Mouse (Mus musculus) CH12.LX (cell line): ENCODE data around the gene Slitrk3. TPM values are rescaled to one million over a fixed set of nuclear protein-coding genes. Genes with fewer than 3 reads are reported as not detected.

ENCODE experiments used
- DNase-seq: peaks from one replicate; pipeline ENCODE4 v3.0.0-alpha.2; 2013; ENCODE audit errors: extremely low read depth
- H3K27ac ChIP-seq: 2 replicates; pipeline ENCODE4 v1.5.1; 2012; ENCODE audit warnings: low read depth, mild to moderate bottlenecking, control low read depth, moderate library complexity; ENCODE audit not compliant: insufficient read depth
- H3K27me3 ChIP-seq: replicated peaks from 2 replicates; pipeline ENCODE3; 2012; ENCODE audit warnings: inconsistent platforms
- H3K36me3 ChIP-seq, 2 experiments: replicated peaks in 1 of 2; 2 replicates each; pipeline versions ENCODE3 to v1.6.1; 2012; ENCODE audit warnings: inconsistent platforms in 1 of 2, low read length in 1 of 2, mild to moderate bottlenecking in 1 of 2, mixed read lengths in 1 of 2, moderate library complexity in 1 of 2; ENCODE audit not compliant: control insufficient read depth in 1 of 2, insufficient read depth in 1 of 2
- H3K4me1 ChIP-seq, 2 experiments: 2 replicates each; pipeline ENCODE4 v1.6.1; 2012; ENCODE audit warnings: inconsistent platforms in 1 of 2, moderate library complexity in 1 of 2; ENCODE audit not compliant: insufficient read depth in 2 of 2, control insufficient read depth in 1 of 2
- H3K4me2 ChIP-seq: 2 replicates; pipeline ENCODE4 v1.6.1; 2012; ENCODE audit warnings: low read depth, mild to moderate bottlenecking, control low read depth; ENCODE audit not compliant: poor library complexity, insufficient read depth, severe bottlenecking
- H3K4me3 ChIP-seq, 3 experiments: fragments of 150-350 bp in 1 of 3; sonication (generic) in 1 of 3; replicated peaks in 1 of 3; 2 replicates each; pipeline versions ENCODE3 to v1.5.1; 2011 to 2012; ENCODE audit warnings: low read depth in 2 of 3, low read length in 2 of 3, mild to moderate bottlenecking in 2 of 3, moderate library complexity in 2 of 3, control low read depth in 1 of 3, improper control_type of control experiment in 1 of 3, inconsistent platforms in 1 of 3, mixed read lengths in 1 of 3; ENCODE audit not compliant: poor library complexity in 1 of 3
- H3K79me2 ChIP-seq: replicated peaks from 2 replicates; pipeline ENCODE4 v1.6.1; 2012; ENCODE audit warnings: mild to moderate bottlenecking, moderate library complexity; ENCODE audit not compliant: control insufficient read depth, poor library complexity, insufficient read depth, severe bottlenecking; ENCODE audit errors: extremely low read depth
- H3K9ac ChIP-seq: 2 replicates; pipeline ENCODE4 v1.6.1; 2012; ENCODE audit warnings: low read depth, mild to moderate bottlenecking, control low read depth, moderate library complexity; ENCODE audit not compliant: insufficient read depth
- H3K9me3 ChIP-seq: replicated peaks from 2 replicates; pipeline ENCODE3; 2012; ENCODE audit warnings: low read length, inconsistent platforms, mixed read lengths
- BHLHE40 ChIP-seq: IDR thresholded peaks from 2 replicates; pipeline ENCODE4 v1.6.1; 2011; ENCODE audit warnings: mild to moderate bottlenecking, low read depth, low read length, improper control_type of control experiment
- ELF1 ChIP-seq: IDR thresholded peaks from 2 replicates; pipeline ENCODE4 v1.6.1; 2014; ENCODE audit warnings: low read depth, mild to moderate bottlenecking, inconsistent platforms, low read length, improper control_type of control experiment
- ETS1 ChIP-seq: conservative IDR thresholded peaks from 2 replicates; pipeline ENCODE4 v1.6.1; 2012; ENCODE audit warnings: low read depth, mild to moderate bottlenecking, inconsistent platforms, low read length, improper control_type of control experiment, moderate library complexity
- GABPA ChIP-seq: IDR thresholded peaks from 2 replicates; pipeline ENCODE4 v1.6.1; 2012; ENCODE audit warnings: low read depth, low read length, improper control_type of control experiment, inconsistent platforms; ENCODE audit not compliant: insufficient replicate concordance
- HCFC1 ChIP-seq: IDR thresholded peaks from 2 replicates; pipeline ENCODE4 v1.6.1; 2012; ENCODE audit warnings: low read depth, mild to moderate bottlenecking, inconsistent platforms, low read length, improper control_type of control experiment
- JUN ChIP-seq: IDR thresholded peaks from 2 replicates; pipeline ENCODE4 v1.6.1; 2011; ENCODE audit warnings: low read depth, mild to moderate bottlenecking, low read length, improper control_type of control experiment, moderate library complexity; ENCODE audit not compliant: insufficient read depth
- MAFK ChIP-seq: IDR thresholded peaks from 2 replicates; pipeline ENCODE4 v1.6.1; 2011; ENCODE audit warnings: low read length, improper control_type of control experiment; ENCODE audit not compliant: insufficient replicate concordance
- MEF2A ChIP-seq: IDR thresholded peaks from 2 replicates; pipeline ENCODE4 v1.6.1; 2014; ENCODE audit warnings: low read depth, mild to moderate bottlenecking, inconsistent platforms, low read length, improper control_type of control experiment, borderline replicate concordance
- SIN3A ChIP-seq: IDR thresholded peaks from 2 replicates; pipeline ENCODE4 v1.6.1; 2012; ENCODE audit warnings: low read length, improper control_type of control experiment, inconsistent platforms
- UBTF ChIP-seq: IDR thresholded peaks from 2 replicates; pipeline ENCODE4 v1.6.1; 2012; ENCODE audit warnings: low read depth, mild to moderate bottlenecking, inconsistent platforms, low read length, improper control_type of control experiment, moderate library complexity
- USF1 ChIP-seq: IDR thresholded peaks from 2 replicates; pipeline ENCODE4 v1.6.1; 2014; ENCODE audit warnings: low read depth, mild to moderate bottlenecking, inconsistent platforms, low read length, improper control_type of control experiment
- USF2 ChIP-seq: conservative IDR thresholded peaks from 2 replicates; pipeline ENCODE4 v1.6.1; 2011; ENCODE audit warnings: low read depth, low read length, improper control_type of control experiment
- ZC3H11A ChIP-seq: IDR thresholded peaks from 2 replicates; pipeline ENCODE4 v1.6.1; 2012; ENCODE audit warnings: low read depth, mild to moderate bottlenecking, inconsistent platforms, low read length, improper control_type of control experiment
- ZMIZ1 ChIP-seq: IDR thresholded peaks from 2 replicates; pipeline ENCODE4 v1.6.1; 2012; ENCODE audit warnings: low read depth, mild to moderate bottlenecking, inconsistent platforms, low read length, improper control_type of control experiment
- dilution Hi-C: fragments of 300-500 bp; cut with MboI; formaldehyde crosslinking; loops from 2 replicates; pipeline ENCODE4 v1.14.3; 2020; ENCODE audit warnings: low sequenced_read_pairs; ENCODE audit not compliant: extremely low pct_unique_long_range_greater_than_20kb, extremely low pct_ligation_motif_present
- in situ Hi-C: fragments of 300-500 bp; cut with MboI; formaldehyde crosslinking; loops from 3 replicates; pipeline ENCODE4 v1.14.3; 2019; ENCODE audit warnings: low sequenced_read_pairs, low pct_ligation_motif_present, low pct_unique_long_range_greater_than_20kb, mixed read lengths
- polyA plus RNA-seq: library from polyadenylated mRNA; unstranded; fragments of >175 nt; gene quantifications from 2 replicates; pipeline ENCODE4 v1.2.1, GENCODE M21; 2012; ENCODE audit warnings: low read depth; ENCODE audit not compliant: insufficient read length
- total RNA-seq, 2 experiments: library from RNA; depleted of rRNA; stranded (reverse); fragments of 300-350 nt in 1 of 2; fragments of >200 nt in 1 of 2; gene quantifications; 2 replicates each; pipeline ENCODE4 v1.2.3; 2012 to 2014

Gene Slitrk3
- total and polyA plus RNA-seq, 3 experiments: not detected

DNA sequence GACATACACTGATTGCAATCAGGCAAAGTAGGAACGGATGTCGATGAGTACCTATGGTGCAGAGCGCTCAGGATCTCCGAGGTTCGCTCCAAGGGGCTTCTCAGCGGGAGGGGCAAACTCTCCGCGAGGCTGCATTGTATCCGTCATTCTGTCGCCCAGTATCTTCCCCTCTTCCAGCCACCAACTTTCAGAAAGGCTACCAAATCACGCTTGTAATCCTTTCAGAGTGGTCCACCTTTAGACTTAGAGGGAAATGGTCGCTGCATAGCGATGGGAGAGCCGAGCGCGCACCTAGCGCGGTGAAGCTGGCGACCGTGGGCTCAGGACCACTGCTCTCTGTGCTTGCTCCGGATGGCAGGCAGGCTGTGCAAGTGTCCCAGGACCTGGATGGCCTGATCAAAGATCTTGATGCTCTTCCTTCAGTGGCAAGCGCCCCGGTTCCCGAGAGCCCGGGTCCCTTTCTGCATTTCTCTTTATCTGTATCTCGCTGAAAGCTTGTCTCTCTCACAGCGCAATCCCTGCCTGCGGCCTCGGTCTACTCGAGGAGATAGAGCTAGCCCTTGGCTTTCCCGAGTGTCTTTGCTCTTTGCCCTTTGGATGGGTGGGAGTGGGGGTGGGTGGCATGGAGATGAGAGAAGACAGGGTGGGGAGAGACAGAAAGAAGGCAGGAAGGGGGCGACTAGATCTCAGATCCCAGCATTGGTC is 959 bp downstream of the Slitrk3 start:
- Histone ChIP-seq H3K79me2 (no peaks in the 10 kb centered on the region), H3K9ac (no peak overlapping the region), H3K4me2 (no peak overlapping the region), H3K4me3 (no peak overlapping the region), H3K36me3 (no peaks in the 10 kb centered on the region), H3K4me1 (no peaks in the 10 kb centered on the region)
- in situ Hi-C loops (no loop called here), dilution Hi-C loops (no loop called here)
- TF ChIP-seq JUN (no peak), SIN3A (no peak), ETS1 (no peak), USF2 (no peak)
- TF ChIP-seq, all 38 proteins: peak for 0
- no peak overlapping the region for H3K27ac ChIP-seq
- H3K27me3 ChIP-seq: no peaks in the 10 kb centered on the region
- DNase-seq: no peak
- peaks cover 8% of the 10 kb centered on the region for H3K9me3 ChIP-seq

- TF ChIP-seq MEF2A (no peak), HCFC1 (no peak), USF2 (no peak), SIN3A (no peak), BHLHE40 (no peak), GABPA (no peak), ZMIZ1 (no peak), ZC3H11A (no peak), MAFK (no peak), ELF1 (no peak), USF1 (no peak), UBTF (no peak)
- no peak for DNase-seq
- Histone ChIP-seq H3K4me1 (no peaks in the 10 kb centered on the region), H3K27me3 (no peaks in the 10 kb centered on the region), H3K27ac (no peak overlapping the region), H3K36me3 (no peaks in the 10 kb centered on the region), H3K9ac (no peak overlapping the region), H3K79me2 (no peaks in the 10 kb centered on the region), H3K9me3 (peaks cover 8% of the 10 kb centered on the region), H3K4me3 (no peak overlapping the region), H3K4me2 (no peak overlapping the region)
- dilution Hi-C loops (no loop called here), in situ Hi-C loops (no loop called here)
Measured at GRCm38 (mm10) chr3:73056044-73056438, 1.6 kb downstream of the Slitrk3 start.
